Mouse (Mus musculus): ENCODE data around the gene Tgfbr3l. TPM values are rescaled to one million over a fixed set of nuclear protein-coding genes. Genes with fewer than 3 reads are reported as not detected.

Tgfbr3l gene
- total RNA-seq, 2 experiments from 2014 or later = 1.5 to 1.8 TPM

DNA sequence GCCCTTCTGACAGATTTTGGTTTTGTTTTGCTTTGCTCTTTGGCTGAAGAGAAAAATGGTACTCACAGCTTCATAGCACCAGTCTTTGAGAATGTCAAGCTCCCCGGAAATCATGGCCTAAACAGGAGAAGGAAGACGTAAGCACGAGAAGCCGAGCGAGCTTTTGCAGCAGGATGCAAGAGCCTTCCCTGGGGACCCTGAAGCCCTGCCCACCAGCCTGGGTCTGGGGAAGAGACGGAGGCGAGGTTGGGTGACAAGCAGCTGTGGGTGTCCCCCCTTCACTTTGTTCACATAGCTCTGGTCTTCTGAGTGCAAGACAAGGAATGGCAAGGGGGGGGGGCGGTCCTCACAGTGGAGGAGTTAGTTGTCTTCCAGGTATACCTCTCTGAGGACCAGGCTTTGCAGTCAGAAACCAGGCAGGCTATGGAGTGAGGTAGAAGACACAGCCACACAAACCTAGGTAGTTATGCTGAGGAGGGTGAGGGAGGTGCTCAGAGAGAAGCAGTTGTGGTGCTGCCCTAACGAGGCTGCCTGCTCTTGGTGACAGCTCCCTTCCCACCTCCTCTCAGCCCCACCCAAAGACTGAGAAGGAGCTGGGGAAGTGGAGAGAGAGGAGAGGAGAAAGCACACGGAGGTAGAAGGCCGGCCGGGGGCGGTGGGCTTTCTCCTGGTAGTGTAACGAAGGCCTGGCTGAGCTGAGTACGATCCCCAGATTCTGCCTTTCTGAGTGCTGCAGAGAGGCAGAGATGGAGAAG is 17.3 kb downstream of the Tgfbr3l start:
- DNase-seq = no peak

DNA sequence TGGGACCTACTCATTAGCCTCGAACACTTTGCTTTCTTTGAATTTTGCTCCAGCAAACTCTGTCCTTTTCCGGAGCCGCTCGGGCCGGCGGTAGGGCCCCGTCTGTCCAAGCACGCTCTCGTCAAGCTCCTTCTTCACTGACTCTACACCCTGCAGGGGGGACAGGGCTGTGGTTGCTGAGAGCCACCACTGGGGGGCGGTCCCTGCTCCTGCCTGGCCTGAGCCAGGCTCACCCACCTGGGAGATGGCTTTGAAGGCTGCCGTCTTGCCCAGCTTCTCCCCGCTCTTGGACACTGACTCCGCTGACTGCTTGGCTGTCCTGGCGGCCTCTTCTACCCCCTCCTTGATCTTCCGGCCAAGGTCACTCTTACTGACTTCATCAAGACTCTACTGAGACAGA is 19.6 kb downstream of the Tgfbr3l start:
- no peak for DNase-seq

DNA sequence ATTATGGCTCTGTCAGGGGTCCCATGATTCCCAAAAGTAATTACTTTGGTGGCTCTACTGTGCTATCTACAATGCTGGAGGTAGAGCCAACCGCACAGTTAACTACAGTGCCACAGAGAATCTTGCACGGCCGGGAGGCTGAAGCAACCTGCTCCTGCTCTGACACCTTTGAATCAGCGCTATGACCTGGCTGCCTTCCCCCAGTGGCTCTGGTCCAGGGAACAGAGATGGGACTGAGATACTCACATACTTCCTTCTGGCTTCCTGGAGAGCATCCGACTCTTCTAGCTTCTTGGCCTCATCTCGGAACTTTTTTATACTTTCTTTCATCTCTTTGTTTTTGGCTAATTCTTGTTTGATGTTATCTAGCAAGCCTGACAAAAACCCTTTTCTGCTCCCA is 21.6 kb downstream of the Tgfbr3l start:
- no peak for DNase-seq

DNA sequence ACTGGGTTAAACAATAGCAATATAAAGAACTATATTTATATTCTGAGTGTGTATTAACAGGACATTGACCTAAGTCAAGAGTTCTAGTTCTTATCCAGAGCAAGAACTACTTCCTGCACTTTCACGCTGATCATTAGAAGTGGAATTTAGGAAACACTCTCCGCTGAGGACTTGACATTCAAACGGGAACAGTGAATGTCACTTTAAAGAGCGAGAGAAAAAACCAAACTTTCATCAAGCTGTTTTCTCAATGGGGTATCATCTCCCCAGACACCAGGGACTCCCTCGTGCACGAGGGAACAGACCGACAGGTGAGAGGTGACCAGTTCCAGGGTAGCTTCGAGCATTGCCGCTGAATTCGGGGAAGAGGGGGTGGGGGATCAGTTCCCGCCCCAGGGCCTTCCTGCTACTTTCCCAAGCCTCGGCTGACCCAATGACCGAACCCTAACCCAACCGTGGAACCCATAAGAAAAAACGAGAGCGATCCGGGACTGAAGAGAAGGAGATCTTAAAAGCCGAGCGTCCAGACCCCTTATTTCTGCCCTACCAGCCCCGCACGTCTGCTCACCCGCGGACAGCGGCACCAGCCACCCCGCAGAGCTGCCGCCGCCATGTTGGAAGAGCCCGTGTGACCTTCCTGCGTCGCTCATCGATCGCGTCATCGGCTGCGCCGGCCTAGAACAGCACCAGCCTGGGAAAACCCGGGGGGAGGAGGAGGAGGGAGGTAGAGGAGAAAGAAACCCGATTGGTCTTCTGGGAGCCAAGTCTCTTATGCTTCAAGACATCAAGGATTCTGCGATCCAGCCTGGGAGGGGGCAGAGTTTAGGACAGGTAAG is 27.5 kb downstream of the Tgfbr3l start, which contains the start of gene Timm44:
Gene Timm44 (minus strand): TSS at position 639 of the 836 bp plus-strand sequence.
- DNase-seq = peak; percentile 93

DNA sequence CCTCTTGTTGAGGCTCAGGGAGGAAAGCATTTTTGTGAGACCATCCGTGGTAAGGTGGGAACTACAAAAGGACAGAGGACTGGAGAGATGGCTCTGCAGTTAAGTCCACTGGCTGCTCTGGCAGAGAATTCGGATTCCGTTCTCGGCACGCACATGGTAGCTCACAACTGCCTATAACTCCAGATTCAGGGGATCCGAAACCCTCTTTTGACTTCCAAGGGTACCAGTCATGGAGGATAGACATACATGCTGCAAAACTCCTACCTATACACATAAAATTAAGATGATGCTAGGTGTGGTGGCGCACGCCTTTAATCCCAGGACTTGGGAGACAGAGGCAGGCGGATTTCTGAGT is 28.1 kb downstream of the Tgfbr3l start:
- DNase-seq = no peak

DNA sequence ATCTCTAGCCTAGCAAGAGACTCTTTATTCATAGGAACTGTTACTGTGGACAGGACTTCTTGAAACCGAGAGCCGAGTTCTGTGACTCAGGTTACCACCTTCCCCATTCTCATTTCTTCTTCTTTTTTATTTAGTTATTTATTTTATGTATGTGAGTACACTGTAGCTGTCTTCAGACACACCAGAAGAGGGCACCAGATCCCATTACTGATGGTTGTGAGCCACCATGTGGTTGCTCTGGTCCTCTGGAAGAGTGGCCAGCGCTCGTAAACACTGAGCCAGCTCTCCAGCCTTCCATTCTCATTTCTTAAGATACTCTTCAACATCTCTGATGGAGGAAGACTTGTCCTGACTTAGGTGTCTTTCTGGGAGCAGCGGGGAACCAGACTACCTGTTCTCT is 44.7 kb downstream of the Tgfbr3l start:
- DNase-seq = no peak

DNA sequence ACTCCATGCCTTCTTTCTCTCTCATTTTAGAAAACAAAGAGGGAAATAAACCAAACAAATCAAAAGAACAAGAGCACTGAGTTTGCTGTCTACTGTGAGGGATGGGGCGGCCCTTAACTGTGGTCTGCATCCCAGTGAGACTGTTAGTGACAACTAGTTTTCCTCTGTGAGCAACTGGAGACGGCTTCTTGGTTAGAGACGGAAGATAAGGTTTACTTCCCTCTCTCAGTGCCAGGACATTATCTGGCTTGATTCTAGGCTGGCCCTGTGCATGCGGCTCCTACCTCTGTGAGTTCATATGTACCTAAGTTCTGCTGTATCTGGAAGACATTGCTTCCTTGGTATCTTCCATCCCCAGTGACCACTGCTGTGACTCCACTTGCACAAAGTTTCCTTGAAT is 49.8 kb downstream of the Tgfbr3l start:
- no peak for DNase-seq

Other genes with a start within 250 kb of the Tgfbr3l start
- 1 to 10 TPM; 1.1 to 3.6 TPM for gene Cd209f, start 142.4 kb upstream of the Tgfbr3l start, total RNA-seq (2021)
- gene Cd209g, start 114.1 kb upstream of the Tgfbr3l start, total RNA-seq (2021) = 1 to 10 TPM in 1 of 2 experiments, under 1 TPM in 1; 0.26 to 1.3 TPM
- 10 to 100 TPM; 14.7 to 15.5 TPM for gene Evi5l, start 81.6 kb upstream of the Tgfbr3l start, total RNA-seq (2021)
- gene Prr36, start 30.8 kb upstream of the Tgfbr3l start, total RNA-seq (2021) = under 1 TPM in 1 of 2 experiments, not detected in 1; 0.05 TPM
- gene Lrrc8e, start 21.4 kb upstream of the Tgfbr3l start, total RNA-seq (2021) = under 1 TPM in 1 of 2 experiments, not detected in 1; 0.08 TPM
- 10 to 100 TPM; 75.9 to 79.6 TPM for gene Map2k7, start 9.5 kb upstream of the Tgfbr3l start, total RNA-seq (2021)
- under 1 TPM in 1 of 2 experiments, not detected in 1; 0.16 TPM for gene Gm49320, start 9.3 kb upstream of the Tgfbr3l start, total RNA-seq (2021)
- 1 to 10 TPM; 8.4 to 9.5 TPM for gene Snapc2, start 4.9 kb downstream of the Tgfbr3l start, total RNA-seq (2021)
- under 1 TPM; 0.61 to 0.96 TPM for gene Ctxn1, start 11.1 kb downstream of the Tgfbr3l start, total RNA-seq (2021)
- gene Timm44, start 27.7 kb downstream of the Tgfbr3l start, total RNA-seq (2021) = 10 to 100 TPM; 76.2 to 77.4 TPM
- gene Ccl25, start 77.0 kb downstream of the Tgfbr3l start, total RNA-seq (2021) = 10 to 100 TPM; 10.8 to 12.1 TPM
- 10 to 100 TPM; 37.2 to 38.5 TPM for gene Elavl1, start 77.2 kb downstream of the Tgfbr3l start, total RNA-seq (2021)
- 1 to 10 TPM; 4.5 to 5.1 TPM for gene Cers4, start 244.8 kb downstream of the Tgfbr3l start, total RNA-seq (2021)

Measured in gastrocnemius, postnatal 25 days (tissue).